Mouse (Mus musculus) layer of hippocampus, postnatal 10 days (tissue): ENCODE data around the gene Zkscan7. TPM values are rescaled to one million over a fixed set of nuclear protein-coding genes. Genes with fewer than 3 reads are reported as not detected.
"Not testable (repeated sequence)": the region's sequence is repeated elsewhere in the genome, so short reads cannot be mapped to it uniquely, and the experiment has no call there.

Experiments used
- DNase-seq, 2 experiments: peaks; one replicate each; pipeline ENCODE4 v3.0.0; 2021; ENCODE audit warnings: low spot score in 2 of 2
- long read RNA-seq: library from polyadenylated mRNA; stranded (forward); transcript quantifications from one replicate; pipeline ENCODE4 v2.0.0, GENCODE M21; 2023
- total RNA-seq, 2 experiments: library from RNA; stranded (reverse); gene quantifications; 2 replicates each; pipeline ENCODE4 v1.2.3; 2021

Zkscan7 gene
- 1 to 10 TPM; 5.0 TPM for total RNA-seq
- long read RNA-seq: 0 reads

GRCm38 (mm10) chr9:122885385-122885784 lies at the start of gene Zkscan7:
Gene Zkscan7, plus strand, starts transcription at chr9:122885685.
- DNase-seq: no peak

GRCm38 (mm10) chr9:122836126-122836525 lies 49.4 kb upstream of the Zkscan7 start:
- DNase-seq: no peak

GRCm38 (mm10) chr9:122836790-122837189 lies 48.7 kb upstream of the Zkscan7 start:
- DNase-seq: peak; percentile 71 to 78

- no peak for DNase-seq
These were observed 48.3 kb upstream of the Zkscan7 start for GRCm38 (mm10) chr9:122837216-122837615.

- DNase-seq: peak; percentile 21 to 43
These were observed 47.8 kb upstream of the Zkscan7 start for GRCm38 (mm10) chr9:122837680-122838079.

- no peak for DNase-seq
These were observed 41.7 kb upstream of the Zkscan7 start, which contains the start of gene Gm35549 for GRCm38 (mm10) chr9:122843760-122844159. Gene Gm35549, minus strand, starts transcription at chr9:122844035.

- DNase-seq: no peak
These were observed 39.9 kb upstream of the Zkscan7 start for GRCm38 (mm10) chr9:122845621-122846020.

GRCm38 (mm10) chr9:122846156-122846555 lies 39.3 kb upstream of the Zkscan7 start:
- peak; percentile 40 to 46 for DNase-seq

- DNase-seq: not testable (repeated sequence)
These were observed 37.6 kb upstream of the Zkscan7 start for GRCm38 (mm10) chr9:122847811-122848311.

GRCm38 (mm10) chr9:122854526-122854925 lies 31.0 kb upstream of the Zkscan7 start:
- DNase-seq: no peak

- DNase-seq: not testable (repeated sequence)
These were observed 30.3 kb upstream of the Zkscan7 start for GRCm38 (mm10) chr9:122855141-122855540.

- DNase-seq: no peak
These were observed 29.9 kb upstream of the Zkscan7 start for GRCm38 (mm10) chr9:122855617-122856016.

GRCm38 (mm10) chr9:122856716-122857115 lies 28.8 kb upstream of the Zkscan7 start:
- no peak for DNase-seq

- DNase-seq: no peak
These were observed 24.7 kb upstream of the Zkscan7 start for GRCm38 (mm10) chr9:122860752-122861151.

GRCm38 (mm10) chr9:122863731-122864130 lies 21.8 kb upstream of the Zkscan7 start:
- DNase-seq: no peak

- DNase-seq: no peak
These were observed 20.6 kb upstream of the Zkscan7 start for GRCm38 (mm10) chr9:122864848-122865247.

- DNase-seq: peak; percentile 74 to 82
These were observed 19.8 kb upstream of the Zkscan7 start, which contains the start of gene Zfp445 for GRCm38 (mm10) chr9:122865697-122866166. Gene Zfp445, minus strand, starts transcription at chr9:122866006.

GRCm38 (mm10) chr9:122866192-122866591 lies 19.3 kb upstream of the Zkscan7 start:
- no peak for DNase-seq

GRCm38 (mm10) chr9:122872595-122872994 lies 12.9 kb upstream of the Zkscan7 start:
- DNase-seq: no peak

- no peak for DNase-seq
These were observed 10.8 kb upstream of the Zkscan7 start for GRCm38 (mm10) chr9:122874653-122875052.

GRCm38 (mm10) chr9:122875145-122875544 lies 10.3 kb upstream of the Zkscan7 start:
- DNase-seq: no peak

GRCm38 (mm10) chr9:122886372-122887179 lies 1.1 kb downstream of the Zkscan7 start:
- peak; percentile 47 to 56 for DNase-seq
